Mouse (Mus musculus) inflammation-experienced regulatory T-cells, adult 16 weeks (primary cell): ENCODE measurements around the gene Rnf225. TPM values are rescaled to one million over a fixed set of nuclear protein-coding genes. Genes with fewer than 3 reads are reported as not detected.

Source experiments
- polyA plus RNA-seq: library from polyadenylated mRNA; unstranded; fragments of 100-300 nt; shearing (Covaris generic); gene quantifications from one replicate; pipeline ENCODE4 v1.2.1, GENCODE M21; 2017

Gene Rnf225
- not detected for polyA plus RNA-seq

GRCm38 (mm10) chr7:12927191-12927680 lies at the start of gene Rnf225:
Rnf225 (plus strand) TSS chr7:12927416.

GRCm38 (mm10) chr7:12880911-12881660 lies 46.1 kb upstream of the Rnf225 start, which contains the start of gene Zfp128:
Zfp128 (plus strand) TSS chr7:12881177.

GRCm38 (mm10) chr7:12897655-12898410 lies 29.4 kb upstream of the Rnf225 start, which contains the start of gene Zscan22:
Zscan22 (plus strand) TSS chr7:12897815.

GRCm38 (mm10) chr7:12921705-12922465 lies 5.3 kb upstream of the Rnf225 start, which contains the start of gene Rps5:
Rps5 (plus strand) TSS chr7:12922290.

GRCm38 (mm10) chr7:12965678-12966091 lies 38.5 kb downstream of the Rnf225 start, which contains the start of gene Zfp324:
Zfp324 (plus strand) TSS chr7:12965838.

GRCm38 (mm10) chr7:12977682-12978389 lies 50.6 kb downstream of the Rnf225 start, which contains the start of gene Zfp446:
Zfp446 (plus strand) TSS chr7:12977848.

Other genes with a start within 250 kb of the Rnf225 start
- not detected for gene Vmn2r55, start 242.4 kb upstream of the Rnf225 start, polyA plus RNA-seq
- gene Vmn2r56, start 192.4 kb upstream of the Rnf225 start, polyA plus RNA-seq: not detected
- gene Zscan18, start 123.8 kb upstream of the Rnf225 start, polyA plus RNA-seq: 3.3 TPM
- 18.8 TPM for gene Zfp329, start 108.6 kb upstream of the Rnf225 start, polyA plus RNA-seq
- gene Zfp110, start 92.7 kb upstream of the Rnf225 start, polyA plus RNA-seq: 104 TPM
- gene Zfp128, start 46.2 kb upstream of the Rnf225 start, polyA plus RNA-seq: 4.9 TPM
- 17.8 TPM for gene Zscan22, start 29.6 kb upstream of the Rnf225 start, polyA plus RNA-seq
- 894 TPM for gene Rps5, start 5.1 kb upstream of the Rnf225 start, polyA plus RNA-seq
- gene Zfp324, start 38.4 kb downstream of the Rnf225 start, polyA plus RNA-seq: 9.4 TPM
- gene Zfp446, start 50.4 kb downstream of the Rnf225 start, polyA plus RNA-seq: 10.4 TPM
- gene Slc27a5, start 70.8 kb downstream of the Rnf225 start, polyA plus RNA-seq: not detected
- 29.7 TPM for gene Trim28, start 71.7 kb downstream of the Rnf225 start, polyA plus RNA-seq
- 6.4 TPM for gene Zbtb45, start 82.6 kb downstream of the Rnf225 start, polyA plus RNA-seq
- 262 TPM for gene Chmp2a, start 107.4 kb downstream of the Rnf225 start, polyA plus RNA-seq
- gene Ube2m, start 110.9 kb downstream of the Rnf225 start, polyA plus RNA-seq: 8.9 TPM
- 0.28 TPM for gene Mzf1, start 127.3 kb downstream of the Rnf225 start, polyA plus RNA-seq
- not detected for gene Vmn1r85, start 167.8 kb downstream of the Rnf225 start, polyA plus RNA-seq
- gene Vmn1r86, start 192.5 kb downstream of the Rnf225 start, polyA plus RNA-seq: not detected
- not detected for gene Vmn1r87, start 212.7 kb downstream of the Rnf225 start, polyA plus RNA-seq
- gene Vmn1r88, start 232.2 kb downstream of the Rnf225 start, polyA plus RNA-seq: 0.06 TPM